Mouse (Mus musculus) hindbrain, embryonic 14.5 days (tissue): ENCODE measurements around the gene Lmod1. TPM values are rescaled to one million over a fixed set of nuclear protein-coding genes. Genes with fewer than 3 reads are reported as not detected.
"Not testable (repeated sequence)": the region's sequence is repeated elsewhere in the genome, so short reads cannot be mapped to it uniquely, and the experiment has no call there.

Experiments
- ATAC-seq: fragments of 200-750 bp; cut with Nextera tagmentation; 2 replicates; pipeline ENCODE4 v1.8.0; 2017; ENCODE audit warnings: moderate number of reproducible peaks, mild to moderate bottlenecking, moderate TSS enrichment, moderate library complexity; ENCODE audit not compliant: low FRiP score
- DNase-seq: peaks from one replicate; pipeline ENCODE4 v3.0.0-alpha.2; 2015; ENCODE audit warnings: low spot score
- H3K27ac ChIP-seq: fragments of 300-500 bp; sonication (generic); 2 replicates; pipeline ENCODE4 v1.5.1; 2014; ENCODE audit warnings: mild to moderate bottlenecking, moderate library complexity
- H3K27me3 ChIP-seq: fragments of 300-500 bp; sonication (generic); 2 replicates; pipeline ENCODE4 v1.6.1; 2014; ENCODE audit warnings: mild to moderate bottlenecking, low read length, mixed read lengths; ENCODE audit not compliant: control insufficient read depth, insufficient read depth
- H3K36me3 ChIP-seq: fragments of 300-500 bp; sonication (generic); replicated peaks from 2 replicates; pipeline ENCODE4 v1.6.1; 2014; ENCODE audit not compliant: control insufficient read depth, insufficient read depth
- H3K4me1 ChIP-seq: fragments of 300-500 bp; sonication (generic); replicated peaks from 2 replicates; pipeline ENCODE4 v1.6.1; 2014; ENCODE audit warnings: antibody characterized with exemption, low read length, mixed read lengths; ENCODE audit not compliant: control insufficient read depth, insufficient read depth
- H3K4me2 ChIP-seq: fragments of 300-500 bp; sonication (generic); replicated peaks from 2 replicates; pipeline ENCODE4 v1.6.1; 2014; ENCODE audit warnings: mild to moderate bottlenecking, moderate library complexity
- H3K4me3 ChIP-seq: fragments of 300-500 bp; sonication (generic); replicated peaks from 2 replicates; pipeline ENCODE4 v1.5.1; 2014; ENCODE audit warnings: mild to moderate bottlenecking, low read length
- H3K9ac ChIP-seq: fragments of 300-500 bp; sonication (generic); 2 replicates; pipeline ENCODE4 v1.6.1; 2014
- H3K9me3 ChIP-seq: fragments of 300-500 bp; sonication (generic); 2 replicates; pipeline ENCODE4 v1.6.1; 2016; ENCODE audit warnings: low read length; ENCODE audit not compliant: control insufficient read depth
- WGBS: fragments of 180-500 bp; shearing (Covaris S2); extraction: QIAGEN DNeasy Blood & Tissue Kit; methylation state at CpG from one replicate; pipeline ENCODE4 v1.1.7; 2014; 5-methylcytosine and 5-hydroxymethylcytosine counted together
- polyA plus RNA-seq: library from polyadenylated mRNA; unstranded; fragments of >200 nt; fragmentation: Nextera tagmentation; extraction: Ambion mirVana; gene quantifications from 2 replicates; pipeline ENCODE4 v1.2.1, GENCODE M21; 2014

Lmod1 gene
- polyA plus RNA-seq, 1 experiment from 2014 or later = 0.43 TPM

DNA sequence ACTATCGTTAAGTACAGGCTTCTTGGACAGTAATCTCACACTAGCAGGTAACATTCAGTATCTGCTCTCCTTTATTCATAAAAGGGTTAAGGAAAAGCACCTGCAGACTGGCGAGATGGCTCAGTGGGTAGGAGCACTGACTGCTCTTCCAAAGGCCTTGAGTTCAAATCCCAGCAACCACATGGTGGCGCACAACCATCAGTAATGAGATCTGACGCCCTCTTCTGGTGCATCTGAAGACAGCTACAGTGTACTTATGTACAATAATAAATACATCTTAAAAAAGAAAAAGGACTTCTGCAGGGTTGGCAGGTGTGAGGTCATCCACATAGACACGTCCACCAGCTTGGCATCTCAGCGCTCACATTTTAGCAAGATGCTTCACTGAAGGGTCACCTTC is 57.0 kb downstream of the Lmod1 start:
- not testable (repeated sequence) for H3K9ac ChIP-seq, H3K9me3 ChIP-seq, DNase-seq, H3K4me2 ChIP-seq, H3K4me3 ChIP-seq, ATAC-seq, H3K27ac ChIP-seq, H3K4me1 ChIP-seq, H3K27me3 ChIP-seq
- H3K36me3 ChIP-seq = peaks cover 43% of the 10 kb centered on the region
- WGBS = 65% methylated on average over 6 of the region's 6 CpGs

DNA sequence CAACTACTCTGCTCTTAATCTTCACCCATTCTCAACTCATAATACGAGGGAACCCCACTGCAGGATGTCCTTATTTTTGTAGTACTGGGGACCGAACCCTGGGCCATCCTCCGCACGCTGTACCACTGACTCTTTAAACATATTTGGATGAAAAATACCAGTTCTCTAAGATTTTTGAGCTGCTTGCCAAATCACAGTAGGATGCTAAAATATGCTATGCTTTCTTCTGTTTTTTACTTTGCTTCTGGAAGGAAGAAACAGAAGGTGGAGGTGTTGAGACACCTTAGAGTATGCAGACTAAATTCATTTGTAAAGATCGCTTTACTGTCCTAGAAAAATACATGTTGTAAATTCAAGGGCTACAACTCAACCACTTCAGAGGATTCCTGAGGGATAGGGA is 59.6 kb downstream of the Lmod1 start:
- Histone ChIP-seq H3K27ac (no peak overlapping the region), H3K4me3 (no peak overlapping the region), H3K9me3 (no peaks in the 10 kb centered on the region), H3K4me2 (no peak overlapping the region), H3K36me3 (peaks cover 69% of the 10 kb centered on the region), H3K9ac (no peak overlapping the region), H3K27me3 (no peaks in the 10 kb centered on the region), H3K4me1 (no peaks in the 10 kb centered on the region)
- WGBS = 94% methylated on average over 5 of the region's 5 CpGs
- DNase-seq = no peak
- no peak for ATAC-seq

DNA sequence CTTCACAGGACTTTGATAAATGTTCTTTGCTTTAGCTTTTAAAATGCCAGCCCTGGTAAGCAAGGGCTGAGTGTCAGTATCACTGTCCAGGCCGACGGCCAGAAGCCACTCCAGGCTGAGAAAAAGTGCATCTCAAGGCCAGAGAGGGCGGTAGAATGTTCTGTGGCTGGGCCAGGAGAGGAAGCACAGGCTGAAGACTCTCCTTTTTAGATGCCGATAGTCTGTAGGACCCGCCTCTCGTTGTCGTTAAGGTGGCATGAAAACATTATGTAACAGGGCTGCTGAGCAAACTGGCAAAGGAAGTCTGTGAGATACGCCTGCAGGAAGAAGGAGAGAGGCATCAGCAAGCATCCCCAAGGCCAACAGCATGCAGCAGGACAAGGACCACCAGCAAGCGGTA is 60.6 kb downstream of the Lmod1 start:
- WGBS = 95% methylated on average over 9 of the region's 9 CpGs
- peaks cover 79% of the 10 kb centered on the region for H3K36me3 ChIP-seq

DNA sequence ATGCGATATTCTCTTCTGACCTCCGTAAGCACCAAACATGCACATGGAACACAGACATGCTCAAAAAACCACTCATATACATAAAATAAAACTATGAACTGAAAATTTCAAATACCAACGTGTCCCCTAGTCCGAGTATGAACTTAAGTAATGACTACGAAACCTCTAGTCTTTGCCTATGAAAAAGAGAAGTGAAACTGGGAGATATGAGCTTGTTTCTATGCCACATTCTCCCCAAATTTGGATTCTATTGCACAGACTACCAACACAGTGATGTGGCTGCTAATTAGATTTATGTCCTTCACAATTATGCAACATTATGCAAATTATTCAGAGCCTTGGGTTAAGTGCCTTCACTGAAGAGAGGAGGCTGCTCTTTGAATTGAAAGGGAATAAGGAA is 74.9 kb downstream of the Lmod1 start:
- Histone ChIP-seq H3K4me3 (no peak overlapping the region), H3K36me3 (peaks cover 99% of the 10 kb centered on the region), H3K27me3 (no peaks in the 10 kb centered on the region), H3K4me1 (no peaks in the 10 kb centered on the region), H3K27ac (no peak overlapping the region), H3K9me3 (no peaks in the 10 kb centered on the region), H3K4me2 (no peak overlapping the region), H3K9ac (no peak overlapping the region)
- no peak for ATAC-seq
- DNase-seq = no peak
- WGBS = 93% methylated on average over 5 of the region's 5 CpGs

More for the DNA sequence above, 60.6 kb downstream of the Lmod1 start:
- Histone ChIP-seq H3K4me2 (no peak overlapping the region), H3K4me3 (no peak overlapping the region), H3K27me3 (no peaks in the 10 kb centered on the region), H3K4me1 (no peaks in the 10 kb centered on the region), H3K9me3 (no peaks in the 10 kb centered on the region), H3K9ac (no peak overlapping the region), H3K27ac (no peak overlapping the region)
- ATAC-seq = no peak
- DNase-seq = no peak

DNA sequence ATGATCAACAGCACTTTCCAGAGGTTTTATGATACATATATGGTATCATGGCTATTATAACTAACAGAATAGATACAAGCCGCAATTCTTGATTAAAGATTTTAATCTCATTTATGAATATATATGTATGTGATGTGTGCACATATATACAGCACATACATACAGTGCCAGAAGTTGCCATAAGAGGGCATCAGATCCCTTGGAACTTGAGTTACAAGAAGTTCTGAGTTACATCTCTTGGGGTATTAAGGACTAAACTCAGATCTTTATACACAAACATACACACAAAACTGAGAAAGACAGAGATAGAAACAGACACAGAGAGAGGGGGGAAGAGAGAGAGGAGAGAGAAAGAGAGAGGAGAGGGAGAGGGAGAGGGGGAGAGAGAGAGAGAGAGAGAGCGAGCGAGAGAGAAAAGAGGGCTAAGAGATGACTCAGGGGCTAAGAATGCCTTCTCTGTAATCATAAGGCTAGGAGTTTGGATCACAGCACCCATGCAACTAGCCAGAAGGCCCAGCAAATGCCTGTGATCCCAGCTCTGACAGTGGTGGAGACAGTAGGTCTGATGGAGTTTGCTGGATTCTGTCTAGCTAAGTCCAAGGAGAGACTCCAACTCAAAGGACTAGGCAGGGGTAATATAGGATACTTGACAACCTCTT is 77.0 kb downstream of the Lmod1 start:
- Histone ChIP-seq H3K27me3 (no peaks in the 10 kb centered on the region), H3K9ac (no peak overlapping the region), H3K27ac (no peak overlapping the region), H3K9me3 (no peaks in the 10 kb centered on the region), H3K4me3 (no peak overlapping the region), H3K4me2 (no peak overlapping the region), H3K4me1 (no peaks in the 10 kb centered on the region), H3K36me3 (peaks cover 100% of the 10 kb centered on the region)
- over 99% methylated on average over 3 of the region's 3 CpGs for WGBS
- no peak for DNase-seq
- ATAC-seq = no peak

DNA sequence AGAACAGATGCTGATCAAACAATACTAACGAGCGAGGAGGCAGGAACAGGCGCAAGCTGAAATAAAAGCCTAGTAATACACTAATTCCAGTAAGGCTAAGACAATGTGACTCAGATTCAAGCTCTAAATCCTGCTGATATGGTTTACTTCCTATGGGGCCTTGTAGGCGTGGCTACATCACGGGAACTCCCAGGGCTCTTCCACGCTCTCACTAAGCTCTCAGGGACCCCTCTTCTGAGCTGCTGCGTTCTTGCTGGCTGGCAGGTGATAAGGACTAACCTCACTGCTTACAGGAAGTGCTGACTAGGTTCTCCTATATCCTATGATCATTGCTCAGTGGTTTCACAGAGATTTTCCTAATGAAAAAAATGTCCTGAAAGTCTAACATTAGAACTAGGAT is 80.7 kb downstream of the Lmod1 start:
- H3K4me2 ChIP-seq = no peak overlapping the region
- H3K4me1 ChIP-seq = no peaks in the 10 kb centered on the region
- H3K27me3 ChIP-seq = no peaks in the 10 kb centered on the region
- DNase-seq = no peak
- no peak overlapping the region for H3K9ac ChIP-seq
- no peak for ATAC-seq
- peaks cover 99% of the 10 kb centered on the region for H3K36me3 ChIP-seq
- H3K9me3 ChIP-seq = no peaks in the 10 kb centered on the region
- no peak overlapping the region for H3K4me3 ChIP-seq
- WGBS = 91% methylated on average over 7 of the region's 7 CpGs
- H3K27ac ChIP-seq = no peak overlapping the region

DNA sequence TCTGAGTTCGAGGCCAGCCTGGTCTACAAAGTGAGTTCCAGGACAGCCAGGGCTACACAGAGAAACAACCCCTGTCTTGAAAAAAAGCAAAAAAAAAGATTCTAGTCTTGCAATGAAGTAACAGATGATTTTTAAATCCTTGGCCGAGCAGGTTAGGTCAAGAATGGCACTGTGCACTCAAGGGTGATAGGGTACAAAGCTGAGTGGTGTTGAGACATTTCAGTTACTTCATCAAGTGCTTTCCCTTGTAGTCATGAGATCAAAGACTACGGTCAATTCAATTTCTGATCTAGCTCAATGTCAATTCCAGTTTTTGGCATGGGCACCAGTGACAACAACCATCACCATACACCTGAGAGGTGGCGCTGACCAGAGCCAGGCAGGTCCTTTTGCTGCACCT is 84.4 kb downstream of the Lmod1 start:
- ATAC-seq (no peak), DNase-seq (no peak)
- peaks cover 98% of the 10 kb centered on the region for H3K36me3 ChIP-seq
- H3K4me1 ChIP-seq = no peaks in the 10 kb centered on the region
- H3K27ac ChIP-seq = no peak overlapping the region
- no peak overlapping the region for H3K4me2 ChIP-seq
- H3K9ac ChIP-seq = no peak overlapping the region
- no peaks in the 10 kb centered on the region for H3K27me3 ChIP-seq
- no peak overlapping the region for H3K4me3 ChIP-seq
- 97% methylated on average over 4 of the region's 4 CpGs for WGBS
- H3K9me3 ChIP-seq = no peaks in the 10 kb centered on the region

DNA sequence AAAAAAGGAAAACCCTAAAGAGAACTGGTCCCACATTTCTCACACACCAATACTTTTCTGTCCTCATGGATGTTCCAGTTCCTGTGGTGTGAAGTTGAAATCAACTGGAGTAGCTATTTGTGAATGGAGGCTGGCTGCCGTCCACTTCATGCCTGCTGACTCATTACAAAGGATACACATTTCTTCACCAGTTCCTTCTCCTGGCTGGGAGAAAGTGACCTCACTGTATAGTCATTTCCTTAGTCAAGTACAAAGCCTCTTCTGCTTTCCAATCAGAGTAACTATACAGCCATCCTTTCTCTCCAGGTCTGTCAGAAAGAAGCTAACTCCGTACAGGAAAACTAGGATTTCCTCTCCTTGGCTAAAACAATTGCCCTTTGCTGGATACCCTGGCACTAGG is 86.4 kb downstream of the Lmod1 start:
- no peaks in the 10 kb centered on the region for H3K9me3 ChIP-seq
- peaks cover 98% of the 10 kb centered on the region for H3K36me3 ChIP-seq
- no peaks in the 10 kb centered on the region for H3K27me3 ChIP-seq
- no peak for DNase-seq
- no peak overlapping the region for H3K4me3 ChIP-seq
- WGBS = 80% methylated on average over 2 of the region's 2 CpGs
- H3K9ac ChIP-seq = no peak overlapping the region
- no peak overlapping the region for H3K27ac ChIP-seq
- no peak for ATAC-seq
- no peak overlapping the region for H3K4me2 ChIP-seq
- no peaks in the 10 kb centered on the region for H3K4me1 ChIP-seq

DNA sequence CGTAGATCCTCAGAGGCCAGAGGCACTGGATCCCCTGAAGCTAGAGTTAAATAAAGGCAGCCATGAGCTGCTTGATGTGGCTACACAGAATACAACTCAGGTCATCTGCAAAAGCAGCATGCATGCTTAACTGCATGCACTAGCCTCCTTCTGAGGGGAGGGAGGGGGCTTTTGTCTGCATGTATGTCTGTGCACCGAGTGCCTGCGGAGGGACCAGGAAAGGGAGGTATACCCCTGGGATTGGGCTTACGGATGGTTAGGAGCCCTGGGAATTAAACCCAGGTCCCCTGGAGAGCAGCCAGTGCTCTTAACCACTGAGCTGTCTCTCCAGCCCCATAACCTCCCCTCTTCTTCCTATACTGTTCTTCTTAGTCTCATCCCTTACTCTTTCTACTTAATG is 87.5 kb downstream of the Lmod1 start:
- H3K9me3 ChIP-seq = no peaks in the 10 kb centered on the region
- no peak overlapping the region for H3K27ac ChIP-seq
- no peak overlapping the region for H3K4me3 ChIP-seq
- H3K27me3 ChIP-seq = no peaks in the 10 kb centered on the region
- ATAC-seq = no peak
- H3K4me2 ChIP-seq = no peak overlapping the region
- no peak overlapping the region for H3K9ac ChIP-seq
- peaks cover 98% of the 10 kb centered on the region for H3K36me3 ChIP-seq
- no peaks in the 10 kb centered on the region for H3K4me1 ChIP-seq
- no peak for DNase-seq
- WGBS = 74% methylated on average over 4 of the region's 4 CpGs

DNA sequence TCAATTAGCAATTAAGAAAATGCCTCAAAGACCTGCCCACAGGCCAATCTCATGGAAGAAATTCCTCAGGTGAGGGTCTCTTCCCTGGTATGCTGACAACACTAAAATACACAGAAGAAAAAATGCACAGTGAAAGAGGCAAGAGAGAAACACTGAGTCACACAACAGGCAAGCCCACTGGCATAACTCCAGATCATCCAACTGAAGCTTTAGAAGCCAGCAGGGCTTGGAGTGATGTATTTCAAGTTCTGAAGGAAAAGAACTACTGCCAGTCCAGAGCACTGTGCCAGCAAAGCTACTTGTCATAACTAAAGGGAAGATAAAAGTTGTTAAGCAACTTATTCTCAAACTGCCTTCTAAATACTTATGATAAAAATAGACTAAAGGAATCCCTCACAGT is 89.4 kb downstream of the Lmod1 start:
- DNase-seq (no peak), ATAC-seq (no peak)
- Histone ChIP-seq H3K9ac (no peak overlapping the region), H3K4me2 (no peak overlapping the region), H3K36me3 (peaks cover 98% of the 10 kb centered on the region), H3K4me3 (no peak overlapping the region), H3K4me1 (no peaks in the 10 kb centered on the region), H3K27ac (no peak overlapping the region), H3K27me3 (no peaks in the 10 kb centered on the region), H3K9me3 (no peaks in the 10 kb centered on the region)
